Mouse (Mus musculus) cortical plate, adult 2 months (tissue): Measurements from ENCODE around the gene Map4k5.

Source experiments
- CTCF ChIP-seq: fragments of 200-500 bp; IDR thresholded peaks from 2 replicates; pipeline ENCODE4 v1.5.1; 2011; ENCODE audit warnings: mild to moderate bottlenecking, control low read depth, low read length; ENCODE audit not compliant: insufficient read depth; ENCODE audit errors: extremely low read depth
- POLR2A ChIP-seq: fragments of 200-500 bp; IDR thresholded peaks from 2 replicates; pipeline ENCODE4 v1.6.1; 2011; ENCODE audit warnings: mild to moderate bottlenecking, low read length, control low read depth; ENCODE audit not compliant: insufficient read depth; ENCODE audit errors: extremely low read depth

DNA sequence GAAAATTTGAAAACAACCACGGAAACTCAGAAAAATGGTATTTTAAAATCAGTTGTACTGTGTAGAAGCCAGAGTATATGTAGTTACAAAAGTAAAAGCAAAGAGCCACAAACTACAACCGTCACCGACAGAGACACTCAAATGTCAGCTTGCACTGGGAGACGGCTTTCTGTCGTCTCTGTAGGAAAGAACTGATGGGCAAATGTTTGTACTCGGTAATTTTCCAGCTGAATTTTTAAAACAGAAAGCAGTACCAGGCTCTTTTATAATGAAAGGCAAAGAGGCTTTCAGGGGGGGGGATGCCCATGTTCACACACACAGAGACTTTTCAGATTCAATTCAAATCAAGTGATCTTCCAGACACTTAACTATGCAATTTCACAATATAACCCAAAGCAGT, 13.3 kb downstream of the Map4k5 start:
- 0 out of 2 replicates have a peak, but pooled peaks have one; percentile 19 for TF ChIP-seq POLR2A
- TF ChIP-seq CTCF = no peak
